Mouse (Mus musculus) ES-E14 (cell line): ENCODE data around the gene Igf2. TPM values are rescaled to one million over a fixed set of nuclear protein-coding genes. Genes with fewer than 3 reads are reported as not detected.

Experiments used
- DNase-seq: peaks from one replicate; pipeline ENCODE4 v3.0.0-alpha.2; 2013; ENCODE audit warnings: low read depth, low spot score
- H3K27ac ChIP-seq: 2 replicates; pipeline ENCODE4 v1.5.1; 2012; ENCODE audit warnings: low read depth, mild to moderate bottlenecking, low read length, moderate library complexity, mixed read lengths; ENCODE audit not compliant: poor library complexity, insufficient read depth, severe bottlenecking
- H3K36me3 ChIP-seq: 2 replicates; pipeline ENCODE4 v1.6.1; 2012; ENCODE audit warnings: mild to moderate bottlenecking, low read length, moderate library complexity, mixed read lengths; ENCODE audit not compliant: control insufficient read depth, poor library complexity, insufficient read depth, severe bottlenecking
- H3K4me1 ChIP-seq, 2 experiments: fragments of 150-350 bp in 1 of 2; sonication (generic) in 1 of 2; 2 replicates each; pipeline ENCODE4 v1.6.1; 2012; ENCODE audit warnings: low read length in 2 of 2, mild to moderate bottlenecking in 1 of 2, mixed read lengths in 1 of 2; ENCODE audit not compliant: control insufficient read depth in 2 of 2, insufficient read depth in 2 of 2, poor library complexity in 1 of 2
- H3K4me3 ChIP-seq, 2 experiments: fragments of 150-350 bp in 1 of 2; sonication (generic) in 1 of 2; 2 replicates each; pipeline ENCODE4 v1.5.1; 2012; ENCODE audit warnings: low read length in 2 of 2, low read depth in 1 of 2, mild to moderate bottlenecking in 1 of 2, mixed read lengths in 1 of 2; ENCODE audit not compliant: insufficient read depth in 1 of 2, poor library complexity in 1 of 2, severe bottlenecking in 1 of 2
- H3K9ac ChIP-seq: 2 replicates; pipeline ENCODE4 v1.6.1; 2012; ENCODE audit warnings: low read depth, mild to moderate bottlenecking, low read length, mixed read lengths; ENCODE audit not compliant: poor library complexity, insufficient read depth, severe bottlenecking
- H3K9me3 ChIP-seq: fragments of 150-350 bp; sonication (generic); 2 replicates; pipeline ENCODE4 v1.6.1; 2012; ENCODE audit warnings: low read depth, mild to moderate bottlenecking, low read length; ENCODE audit not compliant: control insufficient read depth, insufficient read depth
- CHD2 ChIP-seq: IDR thresholded peaks from 2 replicates; pipeline ENCODE4 v1.6.1; 2014; ENCODE audit warnings: mild to moderate bottlenecking, low read depth, low read length, inconsistent platforms
- HCFC1 ChIP-seq: IDR thresholded peaks from 2 replicates; pipeline ENCODE4 v1.6.1; 2012; ENCODE audit warnings: low read length, inconsistent platforms, borderline replicate concordance; ENCODE audit not compliant: insufficient read depth
- MAFK ChIP-seq: IDR thresholded peaks from 2 replicates; pipeline ENCODE4 v1.6.1; 2014; ENCODE audit warnings: mild to moderate bottlenecking, low read depth, low read length, inconsistent platforms; ENCODE audit not compliant: insufficient read depth
- ZC3H11A ChIP-seq: IDR thresholded peaks from 2 replicates; pipeline ENCODE4 v1.6.1; 2012; ENCODE audit warnings: low read depth, mild to moderate bottlenecking, inconsistent platforms, low read length, borderline replicate concordance
- ZNF384 ChIP-seq: IDR thresholded peaks from 2 replicates; pipeline ENCODE4 v1.6.1; 2012; ENCODE audit warnings: low read depth, low read length, inconsistent platforms
- in situ Hi-C, 2 experiments: fragments of 600-800 bp; cut with MboI; formaldehyde crosslinking; loops; one replicate each; pipeline ENCODE4 v1.15.1; 2025; ENCODE audit warnings: low sequenced_read_pairs in 2 of 2, inconsistent platforms in 1 of 2; ENCODE audit not compliant: unreplicated experiment in 2 of 2
- total RNA-seq: library from RNA; depleted of rRNA; stranded (reverse); fragments of 300-350 nt; gene quantifications from 2 replicates; pipeline ENCODE4 v1.2.3, GENCODE M21; 2012

The Igf2 gene
- total RNA-seq, 1 experiment, result 44.4 TPM

GRCm38 (mm10) chr7:142665364-142665763 lies 1.3 kb downstream of the Igf2 start:
- Histone ChIP-seq H3K9me3 (no peaks in the 10 kb centered on the region), H3K4me1 (peaks cover 0 to 5% of the 10 kb centered on the region in 2 experiments; a peak in 1 of 4 replicates), H3K4me3 (no peak overlapping the region), H3K27ac (no peak overlapping the region), H3K36me3 (no peaks in the 10 kb centered on the region), H3K9ac (no peak overlapping the region)
- TF ChIP-seq MAFK, result no peak
- no peak for TF ChIP-seq CHD2
- no peak for TF ChIP-seq ZC3H11A
- TF ChIP-seq HCFC1, result no peak
- no peak for TF ChIP-seq ZNF384
- DNase-seq, result no peak
- in situ Hi-C loops, result no loop called here

- H3K9ac ChIP-seq, result no peak overlapping the region
- in situ Hi-C loops, result no loop called here
- H3K4me3 ChIP-seq, result no peak overlapping the region
- no peaks in the 10 kb centered on the region for H3K9me3 ChIP-seq
- TF ChIP-seq MAFK (no peak), ZNF384 (no peak), CHD2 (no peak), HCFC1 (no peak), ZC3H11A (no peak)
- no peaks in the 10 kb centered on the region for H3K36me3 ChIP-seq
- no peak overlapping the region for H3K27ac ChIP-seq
- DNase-seq, result no peak
- H3K4me1 ChIP-seq, result peaks cover 0 to 10% of the 10 kb centered on the region in 2 experiments; a peak in 1 of 4 replicates
Observed at GRCm38 (mm10) chr7:142664465-142665029, 2.1 kb downstream of the Igf2 start.

GRCm38 (mm10) chr7:142663931-142664421 lies 2.6 kb downstream of the Igf2 start:
- H3K9ac ChIP-seq, result no peak overlapping the region
- in situ Hi-C loops, result no loop called here
- H3K27ac ChIP-seq, result no peak overlapping the region
- H3K4me3 ChIP-seq, result peak overlapping the region; percentile 18 to 26; a peak in 2 of 4 replicates
- no peak for TF ChIP-seq MAFK
- no peak for TF ChIP-seq ZC3H11A
- TF ChIP-seq ZNF384, result no peak
- no peak for TF ChIP-seq HCFC1
- no peak for TF ChIP-seq CHD2
- H3K4me1 ChIP-seq, result peaks cover 0 to 11% of the 10 kb centered on the region in 2 experiments; a peak in 1 of 4 replicates
- H3K36me3 ChIP-seq, result no peaks in the 10 kb centered on the region
- no peaks in the 10 kb centered on the region for H3K9me3 ChIP-seq
- no peak for DNase-seq

DNA sequence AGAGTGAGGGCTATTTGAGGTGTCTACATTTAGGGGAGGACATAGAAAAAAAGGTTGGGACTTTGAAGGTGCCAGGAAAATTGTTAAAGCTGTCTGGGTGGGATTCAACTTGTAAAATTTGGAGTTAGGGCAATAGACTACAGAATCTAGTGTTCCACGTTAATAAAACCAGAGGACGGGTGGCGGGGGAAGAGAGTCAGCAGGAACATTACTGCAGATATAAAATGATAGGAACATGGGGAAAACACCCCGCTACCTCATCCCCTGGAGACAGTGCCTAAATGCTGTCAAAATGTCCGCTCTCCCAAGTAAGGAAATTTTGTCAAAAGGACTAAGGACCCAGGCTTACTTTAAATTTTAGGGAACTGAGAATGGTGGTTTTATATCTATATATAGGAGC lies 3.5 kb downstream of the Igf2 start:
- no peak for DNase-seq
- in situ Hi-C loops, result no loop called here
- TF ChIP-seq MAFK (no peak), CHD2 (no peak), HCFC1 (no peak), ZNF384 (no peak), ZC3H11A (no peak)
- Histone ChIP-seq H3K9me3 (no peaks in the 10 kb centered on the region), H3K36me3 (no peaks in the 10 kb centered on the region), H3K4me3 (no peak overlapping the region), H3K27ac (no peak overlapping the region), H3K9ac (no peak overlapping the region), H3K4me1 (peaks cover 0 to 15% of the 10 kb centered on the region in 2 experiments; a peak in 1 of 4 replicates)
